Mouse (Mus musculus) forebrain, embryonic 14.5 days (tissue): ENCODE results near the gene Rfx6. TPM values are rescaled to one million over a fixed set of nuclear protein-coding genes. Genes with fewer than 3 reads are reported as not detected.

Experiments used
- ATAC-seq: fragments of 200-750 bp; cut with Nextera tagmentation; 2 replicates; pipeline ENCODE4 v1.8.0; 2017; ENCODE audit warnings: mild to moderate bottlenecking, moderate library complexity
- DNase-seq: peaks from one replicate; pipeline ENCODE4 v3.0.0-alpha.2; 2015; ENCODE audit warnings: low spot score
- H3K27ac ChIP-seq: fragments of 300-500 bp; sonication (generic); 2 replicates; pipeline ENCODE4 v1.5.1; 2014; ENCODE audit warnings: low read depth, mild to moderate bottlenecking, control low read depth, low read length, moderate library complexity
- H3K27me3 ChIP-seq: fragments of 300-500 bp; sonication (generic); replicated peaks from 2 replicates; pipeline ENCODE4 v1.6.1; 2014; ENCODE audit warnings: low read length, control low read depth, mixed read lengths; ENCODE audit not compliant: control insufficient read depth, insufficient read depth
- H3K36me3 ChIP-seq: fragments of 300-500 bp; sonication (generic); 2 replicates; pipeline ENCODE4 v1.6.1; 2014; ENCODE audit warnings: low read length, control low read depth; ENCODE audit not compliant: control insufficient read depth, insufficient read depth
- H3K4me1 ChIP-seq: fragments of 300-500 bp; sonication (generic); 2 replicates; pipeline ENCODE4 v1.6.1; 2014; ENCODE audit warnings: antibody characterized with exemption, low read length, control low read depth; ENCODE audit not compliant: control insufficient read depth, insufficient read depth
- H3K4me2 ChIP-seq: fragments of 300-500 bp; sonication (generic); 2 replicates; pipeline ENCODE4 v1.6.1; 2014; ENCODE audit warnings: mild to moderate bottlenecking, control low read depth, low read length
- H3K4me3 ChIP-seq: fragments of 300-500 bp; sonication (generic); 2 replicates; pipeline ENCODE4 v1.5.1; 2014; ENCODE audit warnings: low read depth, low read length, control low read depth
- H3K9ac ChIP-seq: fragments of 300-500 bp; sonication (generic); 2 replicates; pipeline ENCODE4 v1.6.1; 2014; ENCODE audit warnings: mild to moderate bottlenecking, low read length, control low read depth, moderate library complexity
- H3K9me3 ChIP-seq: fragments of 300-500 bp; sonication (generic); replicated peaks from 2 replicates; pipeline ENCODE4 v1.6.1; 2016; ENCODE audit warnings: low read length, control low read depth, mixed read lengths; ENCODE audit not compliant: control insufficient read depth
- WGBS: fragments of 180-500 bp; shearing (Covaris S2); extraction: QIAGEN DNeasy Blood & Tissue Kit; methylation state at CpG from one replicate; pipeline ENCODE4 v1.1.7; 2014; 5-methylcytosine and 5-hydroxymethylcytosine counted together
- polyA plus RNA-seq: library from polyadenylated mRNA; unstranded; fragments of >200 nt; fragmentation: Nextera tagmentation; extraction: Ambion mirVana; gene quantifications from 2 replicates; pipeline ENCODE4 v1.2.1, GENCODE M21; 2014

Gene Rfx6
- polyA plus RNA-seq, 1 experiment from 2014 or later = not detected

DNA sequence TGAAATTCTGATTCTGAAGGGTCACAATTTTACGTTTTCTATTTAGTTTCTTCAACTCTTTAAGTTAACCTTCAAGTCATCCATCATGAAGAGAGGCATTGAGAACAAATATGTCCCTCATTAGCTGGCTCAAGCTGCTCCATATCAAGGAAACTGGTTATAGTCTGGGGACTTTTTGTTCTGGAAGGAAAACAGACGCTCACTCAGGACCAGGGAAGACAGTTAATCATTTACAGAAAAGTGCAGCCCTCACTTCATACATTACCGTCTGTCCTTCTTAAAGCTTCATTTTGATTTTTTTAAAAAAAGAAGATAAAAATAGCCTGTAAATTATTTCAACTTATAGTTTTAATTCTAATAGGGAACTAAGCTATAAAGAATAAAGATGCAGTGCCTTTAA, 43.3 kb downstream of the Rfx6 start:
- DNase-seq (no peak), ATAC-seq (no peak)
- Histone ChIP-seq H3K36me3 (no peaks in the 10 kb centered on the region), H3K27me3 (no peaks in the 10 kb centered on the region), H3K4me3 (no peak overlapping the region), H3K27ac (no peak overlapping the region), H3K4me2 (no peak overlapping the region), H3K9ac (no peak overlapping the region), H3K9me3 (no peaks in the 10 kb centered on the region), H3K4me1 (no peaks in the 10 kb centered on the region)
- 73% methylated on average over 3 of the region's 3 CpGs for WGBS

DNA sequence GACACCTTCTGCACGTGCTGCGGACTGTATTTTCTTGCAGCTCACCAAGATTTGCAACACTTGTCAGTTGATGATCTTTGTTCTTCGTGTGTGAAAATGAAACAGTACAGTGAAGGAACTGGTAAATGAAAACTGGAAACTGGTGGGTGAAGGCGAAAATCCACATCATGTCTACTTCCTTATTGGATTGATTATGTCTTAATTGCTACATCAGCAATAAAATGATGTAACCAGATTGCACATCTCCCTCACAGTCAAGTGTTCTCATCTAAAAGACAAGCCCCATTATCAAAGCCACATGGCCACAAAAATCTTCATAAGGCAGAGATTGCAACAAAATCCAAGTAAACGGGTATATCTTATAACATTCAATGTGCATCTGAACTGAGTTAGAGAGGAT, 83.9 kb downstream of the Rfx6 start:
- WGBS = 88% methylated on average over 5 of the region's 5 CpGs
- no peaks in the 10 kb centered on the region for H3K27me3 ChIP-seq
- H3K4me2 ChIP-seq = no peak overlapping the region
- H3K36me3 ChIP-seq = no peaks in the 10 kb centered on the region
- no peak overlapping the region for H3K9ac ChIP-seq
- no peak overlapping the region for H3K27ac ChIP-seq
- no peak overlapping the region for H3K4me3 ChIP-seq
- H3K4me1 ChIP-seq = no peaks in the 10 kb centered on the region
- no peak for DNase-seq
- no peak for ATAC-seq
- no peaks in the 10 kb centered on the region for H3K9me3 ChIP-seq

DNA sequence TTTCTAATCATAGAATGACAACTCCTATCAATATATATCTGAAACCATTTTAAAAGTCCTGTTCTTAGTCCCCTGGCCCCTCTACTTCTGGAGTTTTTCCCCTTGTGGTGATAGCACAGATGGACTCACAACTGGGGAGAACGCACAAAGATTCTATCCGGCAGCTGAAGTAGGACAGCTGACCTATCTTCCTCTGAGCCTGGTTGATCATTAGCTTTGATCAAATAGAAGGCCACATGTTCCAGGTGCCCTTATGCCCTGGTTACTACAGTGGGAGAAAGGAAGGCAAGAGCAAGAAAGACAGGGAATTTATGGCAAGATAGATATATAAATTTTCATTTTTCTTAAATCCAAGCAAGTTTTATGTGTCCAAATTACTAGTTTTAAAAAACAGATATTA, 85.7 kb downstream of the Rfx6 start:
- no peak overlapping the region for H3K4me2 ChIP-seq
- H3K4me1 ChIP-seq = no peaks in the 10 kb centered on the region
- H3K36me3 ChIP-seq = no peaks in the 10 kb centered on the region
- 87% methylated on average over 2 of the region's 2 CpGs for WGBS
- H3K27me3 ChIP-seq = no peaks in the 10 kb centered on the region
- no peak overlapping the region for H3K9ac ChIP-seq
- no peaks in the 10 kb centered on the region for H3K9me3 ChIP-seq
- no peak for ATAC-seq
- no peak overlapping the region for H3K27ac ChIP-seq
- H3K4me3 ChIP-seq = no peak overlapping the region
- DNase-seq = no peak

DNA sequence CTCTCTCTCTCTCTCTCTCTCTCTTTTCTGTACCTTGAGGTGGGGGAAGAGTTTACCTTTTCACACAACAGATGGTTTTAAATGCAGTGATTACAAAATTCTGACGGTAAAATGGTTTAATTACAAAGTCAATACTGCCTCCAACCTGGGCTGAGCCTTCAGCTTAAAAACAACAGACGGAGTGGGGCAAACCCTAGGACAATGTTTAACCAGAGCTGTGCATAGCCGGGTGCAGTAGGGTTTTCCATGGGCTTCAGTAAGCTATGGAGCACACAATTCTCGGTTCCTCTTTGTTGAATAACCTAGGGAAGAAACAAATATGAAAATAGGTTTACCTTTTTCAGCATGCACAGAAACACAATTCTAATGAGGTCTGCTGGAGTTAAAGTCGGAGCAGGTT, 90.9 kb downstream of the Rfx6 start:
- DNase-seq (no peak), ATAC-seq (no peak)
- 59% methylated on average over 5 of the region's 5 CpGs for WGBS
- Histone ChIP-seq H3K27ac (no peak overlapping the region), H3K4me3 (no peak overlapping the region), H3K4me1 (no peaks in the 10 kb centered on the region), H3K9ac (no peak overlapping the region), H3K4me2 (no peak overlapping the region), H3K9me3 (no peaks in the 10 kb centered on the region), H3K27me3 (no peaks in the 10 kb centered on the region), H3K36me3 (no peaks in the 10 kb centered on the region)

DNA sequence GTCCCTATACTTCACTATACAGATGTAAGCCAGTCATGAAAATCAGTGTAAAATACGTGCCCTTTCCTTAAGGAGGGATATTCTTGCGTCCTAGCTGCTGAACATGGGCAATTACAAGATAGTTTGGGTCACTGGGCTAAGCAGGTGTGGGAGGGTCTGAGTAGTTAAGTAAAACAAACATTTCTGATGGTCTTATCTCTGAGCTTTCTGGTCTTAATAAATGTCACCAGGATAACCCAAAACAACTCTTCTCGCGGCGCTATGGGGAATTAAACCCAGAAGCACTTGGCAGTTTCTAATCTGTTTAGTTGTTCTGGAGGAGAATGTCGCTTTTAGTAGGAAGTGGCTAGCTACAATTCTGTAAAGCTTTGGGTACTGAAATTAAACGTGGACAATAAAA, 91.7 kb downstream of the Rfx6 start:
- Histone ChIP-seq H3K36me3 (no peaks in the 10 kb centered on the region), H3K4me3 (no peak overlapping the region), H3K27me3 (no peaks in the 10 kb centered on the region), H3K4me2 (no peak overlapping the region), H3K4me1 (no peaks in the 10 kb centered on the region), H3K9me3 (no peaks in the 10 kb centered on the region), H3K27ac (no peak overlapping the region), H3K9ac (no peak overlapping the region)
- DNase-seq (no peak), ATAC-seq (no peak)
- 82% methylated on average over 7 of the region's 7 CpGs for WGBS

DNA sequence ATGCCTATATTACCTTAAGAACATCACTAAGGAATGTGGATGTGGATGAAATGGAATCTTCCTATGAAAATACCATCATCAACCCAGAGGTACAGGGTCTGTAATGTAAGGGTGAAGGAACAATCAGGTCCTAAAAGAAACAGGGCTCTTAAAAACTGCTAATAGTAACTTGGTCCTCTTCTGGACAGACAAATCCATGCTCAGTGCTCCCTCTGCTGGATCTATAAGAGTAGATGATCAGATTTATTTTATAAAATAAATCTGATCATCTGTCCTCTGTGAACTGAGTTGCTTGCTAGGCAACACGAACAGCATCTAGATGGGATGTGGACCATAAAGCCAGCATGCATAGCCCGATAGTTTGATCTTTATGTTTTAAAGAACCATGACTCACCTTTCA, 102.1 kb downstream of the Rfx6 start:
- H3K27ac ChIP-seq = no peak overlapping the region
- 89% methylated on average over 2 of the region's 2 CpGs for whole genome bisulfite sequencing
- ATAC-seq (no peak), DNase-seq (peak; percentile 58)
- no peaks in the 10 kb centered on the region for H3K9me3 ChIP-seq
- no peaks in the 10 kb centered on the region for H3K4me1 ChIP-seq
- H3K4me3 ChIP-seq = no peak overlapping the region
- no peak overlapping the region for H3K4me2 ChIP-seq
- no peaks in the 10 kb centered on the region for H3K27me3 ChIP-seq
- H3K9ac ChIP-seq = no peak overlapping the region
- H3K36me3 ChIP-seq = no peaks in the 10 kb centered on the region

Other genes starting within 250 kb of the Rfx6 start
- 0.14 TPM in 1 of 2 replicates, not detected in the other for gene Gm49339, start 197.1 kb upstream of the Rfx6 start, polyA plus RNA-seq
- 0.17 and 0.31 TPM in 2 replicates for gene Lilr4b, start 197.1 kb upstream of the Rfx6 start, polyA plus RNA-seq
- 0.37 and 0.61 TPM in 2 replicates for gene Lilrb4a, start 186.8 kb upstream of the Rfx6 start, polyA plus RNA-seq
- gene Fam162b, start 87.2 kb upstream of the Rfx6 start, polyA plus RNA-seq = 3.3 and 4.7 TPM in 2 replicates
- 0.12 TPM in 1 of 2 replicates, not detected in the other for gene Gprc6a, start 46.3 kb upstream of the Rfx6 start, polyA plus RNA-seq